Mouse (Mus musculus): ENCODE data around the gene Angptl8.
A peak's percentile ranks its signal among the peaks of the same experiment; 100 is the strongest.

Angptl8 gene

DNA sequence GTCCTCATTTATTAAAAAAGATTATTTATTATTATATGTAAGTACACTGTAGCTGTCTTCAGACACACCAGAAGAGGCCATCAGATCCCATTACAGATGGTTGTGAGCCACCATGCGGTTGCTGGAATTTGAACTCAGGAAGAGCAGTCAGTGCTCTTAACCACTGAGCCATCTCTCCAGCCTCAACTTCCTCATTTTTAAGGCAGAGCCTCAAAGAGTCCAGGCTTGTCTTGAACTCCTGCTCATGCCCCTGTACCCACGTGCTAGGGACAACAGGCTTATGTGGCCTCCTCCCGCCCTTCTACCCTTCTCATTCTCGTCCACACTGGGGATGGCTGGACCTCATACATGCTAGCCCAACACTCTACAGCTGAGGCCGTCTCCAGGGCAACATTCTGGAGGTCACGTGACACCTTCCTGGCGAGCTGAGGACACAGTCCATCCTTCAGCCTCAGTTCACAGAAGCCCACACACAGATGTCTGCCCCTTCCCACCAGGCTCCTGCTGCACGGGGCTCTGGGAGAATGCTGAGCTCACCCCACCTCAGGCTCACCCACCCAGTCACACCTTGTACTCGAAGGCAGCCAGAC lies 18.5 kb upstream of the Angptl8 start:
- peak; percentile 28 to 33 for DNase-seq

DNA sequence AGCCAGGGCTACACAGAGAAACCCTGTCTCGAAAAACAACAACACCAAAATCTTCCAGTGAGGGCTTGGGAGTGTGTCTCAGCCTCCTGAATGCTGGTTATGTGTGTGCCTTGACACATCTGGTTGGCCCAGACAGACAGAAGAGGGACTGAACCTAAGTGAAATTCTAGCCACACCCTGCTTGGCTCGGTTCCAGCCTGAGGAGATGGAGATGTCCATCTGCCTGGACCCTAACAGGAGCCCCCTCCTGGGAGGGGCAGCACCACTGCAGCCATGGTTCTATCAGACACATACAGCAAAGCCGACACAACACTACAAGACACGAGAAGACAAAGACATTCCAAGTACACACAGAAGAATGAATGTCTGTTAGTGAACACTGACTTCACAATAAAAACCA lies 17.2 kb upstream of the Angptl8 start:
- DNase-seq, result peak in 1 of 2 experiments; percentile 39

DNA sequence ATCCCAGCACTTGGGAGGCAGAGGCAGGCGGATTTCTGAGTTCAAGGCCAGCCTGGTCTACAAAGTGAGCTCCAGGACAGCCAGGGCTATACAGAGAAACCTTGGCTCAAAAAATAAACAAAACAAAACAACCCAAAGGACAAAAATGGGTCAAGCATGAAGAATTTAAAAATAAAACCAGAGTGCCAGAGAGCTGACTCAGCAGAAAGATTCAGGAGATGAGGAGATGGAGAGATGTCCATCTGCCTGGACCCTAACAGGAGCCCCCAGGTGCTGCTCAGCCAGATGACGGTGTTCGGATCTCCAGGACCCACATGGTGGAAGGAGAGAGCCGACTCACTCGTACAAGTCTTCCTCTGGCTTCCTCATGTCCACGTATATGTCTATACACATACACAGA lies 16.7 kb upstream of the Angptl8 start:
- no peak for DNase-seq

DNA sequence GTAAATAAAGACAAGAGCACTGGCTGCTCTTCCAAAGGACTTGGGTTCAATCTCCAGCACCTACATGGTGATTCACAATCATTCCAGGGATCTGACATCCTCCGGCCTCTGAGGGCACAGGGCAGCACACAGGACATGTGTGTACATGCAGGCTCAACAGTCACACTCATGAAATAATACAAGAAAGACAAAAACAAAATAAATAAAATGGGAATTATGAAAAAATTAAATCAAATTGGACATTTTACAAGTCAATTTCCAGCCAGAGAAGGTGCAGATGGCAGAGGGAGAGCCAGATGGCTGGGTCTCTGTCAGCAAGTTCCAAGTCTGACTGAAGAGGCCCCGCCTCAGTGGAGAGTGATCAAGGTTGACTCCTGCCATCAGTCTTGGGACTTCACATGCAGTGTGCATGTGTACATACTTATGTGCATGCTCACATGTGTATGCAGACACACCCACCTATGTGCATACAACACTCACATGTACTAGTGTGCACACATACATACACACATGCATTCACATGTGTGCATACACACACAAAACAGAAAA lies 16.1 kb upstream of the Angptl8 start:
- DNase-seq, result no peak

DNA sequence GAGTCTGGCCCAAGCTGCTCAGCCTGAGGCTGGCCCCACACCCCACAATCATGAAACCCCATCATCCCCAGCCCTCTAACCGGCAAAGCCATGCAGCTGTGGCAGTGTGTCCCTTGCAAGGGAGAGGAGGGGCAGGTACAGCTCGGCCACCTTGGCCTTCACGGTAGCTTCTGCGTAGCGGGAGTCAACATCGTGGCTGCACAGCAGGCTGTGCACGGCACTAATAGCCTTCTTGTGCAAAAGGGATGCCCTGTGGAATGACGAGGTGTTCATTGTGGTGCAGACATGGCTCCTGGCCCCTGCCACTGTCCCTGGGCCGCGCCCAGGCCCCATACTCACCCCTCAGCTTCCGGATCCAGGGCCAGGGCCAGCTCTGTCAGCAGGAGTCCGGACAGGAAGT lies 15.1 kb upstream of the Angptl8 start:
- DNase-seq, result no peak

DNA sequence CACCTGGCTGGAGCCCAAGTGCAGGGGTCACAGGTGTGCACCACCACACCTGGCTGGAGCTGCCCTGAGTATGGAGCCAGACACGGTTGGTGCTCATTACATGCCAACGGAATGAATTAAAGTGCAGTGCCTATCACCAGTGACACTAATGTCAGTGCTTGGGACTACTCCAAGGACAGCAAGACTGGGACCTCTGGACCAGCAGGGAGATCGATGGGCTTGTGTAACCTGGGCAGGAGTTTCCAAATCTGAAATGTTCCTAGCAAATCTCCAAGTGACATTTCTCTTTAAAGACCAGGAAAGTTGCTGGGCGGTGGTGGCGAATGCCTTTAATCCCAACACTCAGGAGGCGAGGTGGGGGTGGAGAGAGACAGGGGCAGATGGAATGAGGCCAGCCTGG lies 12.6 kb upstream of the Angptl8 start:
- no peak for DNase-seq

DNA sequence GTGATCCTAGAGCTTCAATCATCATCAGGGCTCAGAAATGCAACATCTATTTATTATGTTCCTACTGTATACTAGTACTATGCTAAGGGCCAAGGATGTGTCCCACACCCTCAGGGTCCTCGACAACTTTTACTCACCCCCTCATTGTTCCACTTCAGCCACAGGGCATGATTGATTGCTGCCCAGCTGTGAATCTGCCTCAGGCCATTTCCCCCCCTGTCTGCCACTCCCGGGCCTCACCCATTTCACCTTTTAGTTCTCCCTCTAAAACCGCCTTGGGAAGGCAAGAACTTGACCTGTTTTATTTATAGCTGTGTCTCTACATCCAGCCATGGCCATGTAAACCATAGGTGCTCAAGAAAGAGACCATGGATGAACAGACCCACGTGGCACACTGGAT lies 11.4 kb upstream of the Angptl8 start:
- DNase-seq, result no peak

DNA sequence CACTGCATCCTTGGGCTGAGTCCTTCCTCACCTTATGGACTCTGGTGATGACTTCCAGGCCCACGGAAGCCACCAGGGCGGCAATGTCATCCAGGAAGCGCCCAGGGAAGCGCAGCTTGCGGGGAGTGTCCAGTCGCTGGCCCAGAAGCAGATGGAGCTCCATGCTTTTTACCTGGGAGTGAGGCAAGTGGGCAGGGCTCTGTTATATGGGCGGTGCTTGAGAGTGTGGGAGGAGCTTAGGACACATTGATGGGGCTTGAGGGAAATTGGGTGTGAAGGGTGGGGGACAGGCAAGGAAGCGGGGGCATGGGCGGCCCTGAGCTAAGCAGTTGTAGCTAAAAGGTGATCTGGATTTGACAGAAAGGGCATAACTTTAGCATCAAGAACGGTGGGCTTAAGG lies 10.9 kb upstream of the Angptl8 start:
- DNase-seq, result no peak

DNA sequence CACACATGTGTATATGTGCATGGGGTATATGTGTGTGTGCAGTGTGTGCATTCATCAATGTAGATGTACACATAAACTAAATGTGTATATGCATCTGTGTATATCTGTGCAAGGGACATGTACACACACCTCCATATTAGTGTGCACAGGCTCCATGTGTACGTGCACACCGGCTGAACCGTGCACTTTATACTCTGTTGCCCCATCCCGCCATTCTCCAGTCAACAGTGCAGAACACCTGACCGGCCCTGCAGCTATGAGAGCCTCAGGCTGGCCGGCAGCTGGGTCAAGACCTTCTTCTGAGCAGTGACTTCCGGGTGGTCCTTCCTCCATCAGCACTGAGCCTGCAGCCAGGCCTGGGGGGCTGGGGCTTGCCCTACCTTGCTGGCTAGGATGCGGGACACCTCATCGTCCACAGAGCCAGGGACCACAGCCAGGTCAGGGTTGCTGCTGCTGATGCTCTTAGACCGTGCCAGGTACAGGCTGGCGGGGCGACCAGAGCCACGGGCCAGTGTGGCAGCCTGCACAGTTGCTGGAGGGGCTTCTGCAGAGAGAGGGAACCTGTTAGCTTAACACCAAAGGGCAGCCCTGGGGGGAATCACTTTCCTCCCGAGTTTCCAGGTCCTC lies 5.4 kb upstream of the Angptl8 start:
- DNase-seq, result no peak

DNA sequence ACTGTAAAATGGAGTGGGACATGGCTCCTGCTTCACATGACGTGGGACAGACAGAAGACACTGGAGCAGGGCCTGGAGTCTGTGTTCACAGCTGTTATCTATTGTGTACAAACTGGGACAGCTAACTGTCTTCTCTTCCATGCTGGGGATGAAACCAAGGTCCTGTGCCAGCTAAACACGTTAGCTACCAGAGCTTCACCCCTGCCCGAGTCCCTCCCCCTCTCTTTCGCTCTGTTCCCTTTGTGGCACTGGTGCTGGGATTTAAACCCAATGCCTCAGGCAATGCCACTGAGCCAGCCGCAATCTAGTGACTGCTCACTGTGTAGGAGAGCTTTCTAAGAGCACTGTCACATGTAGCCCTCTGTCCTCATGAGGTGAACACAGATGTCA lies 4.9 kb upstream of the Angptl8 start:
- no peak for DNase-seq

DNA sequence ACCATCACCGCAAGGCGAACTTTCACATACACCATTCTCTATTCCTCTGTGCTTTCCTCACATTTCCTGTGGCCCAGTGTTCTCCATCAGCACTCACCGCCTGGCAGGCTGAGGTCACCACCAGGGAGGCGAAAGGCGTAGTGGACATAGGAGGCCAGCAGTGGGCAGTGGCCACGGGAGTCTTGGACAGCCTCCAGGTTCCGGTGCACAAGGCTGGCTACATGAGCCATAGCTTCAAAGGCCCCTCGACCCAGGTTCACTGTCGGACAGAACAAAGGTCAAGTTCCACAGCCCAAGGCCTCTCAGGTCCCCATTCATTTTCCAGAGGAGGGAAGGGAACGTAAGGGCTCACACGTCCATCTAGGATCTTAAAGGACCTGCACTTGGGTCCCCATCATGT lies 4.4 kb upstream of the Angptl8 start:
- DNase-seq, result peak; percentile 81 to 86

DNA sequence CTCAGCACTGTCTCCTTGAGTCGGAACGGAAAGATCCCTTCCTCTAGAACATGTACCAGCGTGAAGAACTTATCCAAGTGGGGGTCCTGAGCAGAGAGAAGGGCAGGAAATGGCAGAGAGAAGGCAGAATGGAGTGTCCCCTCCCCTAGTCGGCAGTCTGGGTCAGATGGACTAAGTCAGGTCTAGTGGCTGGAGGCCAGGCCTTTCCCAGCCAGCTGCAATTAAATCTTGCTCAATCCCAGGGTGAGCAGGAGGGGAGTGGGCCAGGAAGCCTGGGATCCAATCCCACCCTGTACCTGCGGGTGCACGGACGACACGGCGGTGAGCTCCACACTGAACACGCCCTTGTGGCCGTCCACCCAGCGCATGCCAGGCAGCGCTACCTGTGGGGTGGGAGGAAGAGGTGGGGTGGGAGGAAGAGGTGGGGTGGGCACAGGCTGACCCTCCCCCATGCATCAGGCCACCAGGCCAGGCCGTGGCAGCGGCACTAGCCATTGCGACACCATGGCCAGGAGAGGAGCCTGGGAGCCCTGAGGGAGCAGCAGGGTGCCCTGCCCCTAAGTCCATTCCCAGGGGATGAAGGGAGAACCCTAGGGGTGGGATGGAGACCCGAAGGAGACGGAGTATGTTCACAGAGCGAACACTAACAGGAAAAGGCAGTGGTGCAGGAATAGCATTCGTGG lies 3.6 kb upstream of the Angptl8 start:
- DNase-seq, result no peak

DNA sequence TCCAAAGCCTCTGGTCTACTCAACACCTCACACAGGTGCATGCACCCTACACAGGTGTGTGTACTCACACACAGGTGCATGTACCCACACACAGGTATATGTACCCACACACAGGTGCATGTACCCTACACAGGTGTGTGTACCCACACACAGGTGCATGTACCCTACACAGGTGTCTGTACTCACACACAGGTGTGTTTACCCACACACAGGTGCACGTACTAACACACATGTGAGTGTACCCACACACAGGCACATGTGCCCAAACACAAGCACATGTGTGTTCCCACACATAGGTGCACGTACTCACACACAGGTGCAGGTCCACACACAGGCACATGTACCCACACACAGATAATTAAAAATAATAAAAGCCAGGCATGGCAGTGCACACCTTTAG lies 2.4 kb downstream of the Angptl8 start:
- DNase-seq, result no peak

DNA sequence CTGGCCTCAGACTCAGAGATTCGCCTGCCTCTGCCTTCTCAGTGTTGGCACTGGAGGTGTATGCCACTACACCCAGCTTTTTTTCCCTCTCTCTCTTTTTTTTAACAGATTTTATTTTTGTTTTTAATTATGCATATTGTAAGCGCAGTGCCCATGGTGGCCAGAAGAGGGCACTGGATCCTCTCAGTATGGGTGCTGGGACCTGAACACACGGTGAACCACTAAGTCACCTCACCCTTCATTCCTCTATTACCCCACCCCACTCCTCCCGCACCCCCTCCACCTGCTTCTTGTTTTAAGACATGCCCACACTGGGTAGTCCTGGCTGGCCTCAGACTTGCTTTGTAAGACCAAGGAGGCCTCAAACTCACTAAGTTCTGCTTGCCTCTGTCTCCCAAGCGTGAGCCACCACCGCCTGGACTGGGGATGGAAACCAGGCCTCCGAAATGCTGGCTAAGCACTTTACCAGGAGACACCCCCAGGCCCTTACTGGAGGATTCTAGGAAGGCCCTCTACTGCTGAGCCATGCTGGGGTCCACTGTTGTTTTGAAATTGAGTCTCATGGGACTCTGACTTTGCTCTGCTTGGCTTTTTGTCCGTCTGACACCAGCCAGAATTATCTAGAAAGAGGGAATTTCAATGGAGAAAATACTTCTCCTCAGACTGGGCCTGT lies 4.9 kb downstream of the Angptl8 start:
- peak; percentile 51 to 81 for DNase-seq

DNA sequence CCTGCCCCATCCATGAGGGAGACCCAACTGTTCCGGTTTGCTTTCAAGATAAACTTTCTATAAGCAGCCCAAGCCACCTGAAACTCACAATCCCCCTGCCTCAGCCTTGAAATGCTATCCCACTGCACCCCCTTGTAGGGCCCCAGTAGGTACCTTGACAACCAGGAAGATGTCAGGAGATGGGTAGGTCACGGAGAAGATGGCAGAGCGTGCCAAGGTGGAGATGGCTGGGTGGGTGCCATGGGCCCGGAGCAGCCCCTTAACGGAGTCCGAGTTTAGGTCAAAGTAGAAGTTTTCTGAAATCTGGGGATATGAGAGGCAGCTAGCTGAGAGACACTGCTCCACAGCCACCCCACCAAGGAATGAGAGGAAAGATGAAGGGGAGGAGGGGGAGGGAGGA lies 6.0 kb downstream of the Angptl8 start:
- DNase-seq, result no peak

DNA sequence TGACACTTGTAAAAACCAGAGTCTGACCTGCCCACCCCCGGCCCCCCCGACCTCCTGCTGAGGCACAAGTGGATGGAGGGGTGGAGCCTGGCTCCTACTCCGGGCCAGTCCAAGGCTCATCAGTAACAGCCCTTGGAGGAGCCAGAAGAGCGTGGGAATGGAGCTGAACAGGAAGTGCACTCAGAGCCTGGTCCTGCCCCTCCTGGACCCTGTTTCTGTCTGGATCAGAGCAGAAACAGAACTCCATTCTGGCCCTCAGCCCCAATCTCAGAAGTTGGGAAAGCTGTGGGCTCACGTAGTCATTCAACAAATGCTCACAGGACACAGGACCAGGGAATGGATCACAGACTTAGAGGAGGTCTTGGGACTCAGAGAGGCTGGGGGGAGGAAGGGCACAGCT lies 7.1 kb downstream of the Angptl8 start:
- peak; percentile 54 to 67 for DNase-seq

DNA sequence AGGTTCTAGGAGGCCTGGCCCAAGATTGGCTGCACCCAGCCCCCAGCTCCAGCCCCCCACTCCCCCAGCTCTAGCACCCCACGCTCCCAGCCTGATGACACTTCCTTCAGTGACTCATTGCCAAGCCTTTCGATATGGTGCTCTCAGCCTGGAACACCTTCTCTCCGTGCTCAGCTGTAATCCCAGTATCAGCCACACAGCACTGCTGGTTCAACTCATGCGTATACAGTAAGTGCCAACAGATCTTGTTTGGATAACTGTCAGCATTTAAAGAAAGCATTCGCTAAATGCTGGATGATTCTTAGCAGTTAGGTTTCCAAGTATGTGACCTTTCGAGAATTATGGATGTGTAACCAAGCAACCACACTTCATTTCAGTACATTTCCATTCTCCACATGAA lies 7.8 kb downstream of the Angptl8 start:
- DNase-seq, result no peak

DNA sequence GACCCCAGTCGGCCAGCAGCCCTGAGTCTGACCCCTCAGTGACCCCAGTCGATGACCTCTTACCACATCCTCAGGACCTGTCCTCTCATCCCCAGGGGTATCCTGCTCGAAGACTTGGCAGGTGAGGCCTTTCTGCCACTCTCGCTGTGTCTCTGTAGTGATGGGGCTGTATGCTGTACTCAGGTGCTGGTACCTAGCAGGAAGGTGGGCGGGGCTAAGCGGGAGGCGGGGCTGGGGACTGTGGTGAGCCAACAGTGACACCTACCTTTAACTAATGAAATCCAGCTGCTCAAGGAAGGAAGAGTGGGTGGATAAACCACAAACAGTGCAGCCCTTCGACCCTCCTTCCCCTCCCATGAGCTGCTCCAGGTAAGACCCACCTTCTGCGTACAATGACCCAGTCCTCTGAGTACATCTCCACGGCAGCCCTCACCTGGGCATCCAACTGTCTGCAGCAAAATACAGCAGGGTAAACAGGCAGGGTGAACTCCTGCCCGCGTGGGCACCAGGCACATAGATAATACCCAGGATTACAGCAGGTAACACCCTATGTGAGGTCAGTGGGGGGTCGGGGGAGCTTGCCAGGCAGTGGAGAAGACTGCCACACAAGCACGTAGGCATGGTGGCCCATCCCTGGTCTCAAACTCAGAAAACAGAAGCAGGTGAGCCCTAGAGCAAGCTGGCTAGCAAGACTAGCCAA lies 10.2 kb downstream of the Angptl8 start:
- DNase-seq, result peak; percentile 41 to 81

DNA sequence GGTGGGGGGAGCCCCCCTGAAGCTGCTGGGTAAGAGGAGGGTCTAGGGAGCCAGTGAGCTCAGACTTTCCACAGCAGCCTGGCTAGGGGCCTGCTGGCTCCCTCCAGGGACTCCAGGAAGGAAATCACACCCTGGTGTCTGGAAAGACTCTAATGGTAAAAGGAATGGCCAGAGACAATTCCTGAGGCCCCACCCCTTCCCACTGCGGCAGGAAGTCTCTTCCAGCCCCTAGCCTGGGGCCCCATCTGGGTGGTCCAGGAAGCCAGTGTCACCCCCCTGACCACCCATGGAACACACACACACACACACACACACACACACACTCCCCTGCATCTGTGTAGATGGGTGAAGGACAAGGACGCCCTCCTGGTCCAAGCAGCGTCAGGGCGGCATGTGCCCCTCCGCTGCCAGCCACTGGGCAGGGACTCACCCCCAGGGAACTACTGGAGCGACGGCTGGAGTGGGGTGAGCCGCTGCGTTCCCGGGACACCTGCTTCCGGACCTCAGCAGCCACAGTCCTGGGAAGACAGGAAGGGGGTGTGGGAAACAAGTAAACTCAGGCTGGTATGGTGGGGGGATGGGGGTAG lies 11.5 kb downstream of the Angptl8 start:
- DNase-seq, result peak; percentile 78 to 86

DNA sequence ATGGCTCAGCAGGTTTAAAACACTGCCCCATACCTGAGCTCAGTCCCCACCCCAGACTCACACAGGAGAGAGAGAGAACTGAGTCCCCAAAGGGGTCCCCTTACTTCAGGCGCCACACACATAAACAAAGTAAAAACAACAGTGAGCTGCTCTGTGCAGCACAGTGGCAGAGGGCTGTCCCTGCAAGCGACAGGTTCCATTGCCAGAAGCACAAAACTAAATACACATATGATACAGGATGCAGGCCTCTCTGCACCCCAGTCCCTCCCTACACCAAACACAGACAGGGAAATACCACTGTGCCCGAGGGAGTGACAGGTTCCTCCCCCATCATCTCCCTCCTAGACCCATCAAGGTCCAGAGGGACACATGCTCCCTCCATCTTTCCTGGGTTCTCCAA lies 12.1 kb downstream of the Angptl8 start:
- no peak for DNase-seq

DNA sequence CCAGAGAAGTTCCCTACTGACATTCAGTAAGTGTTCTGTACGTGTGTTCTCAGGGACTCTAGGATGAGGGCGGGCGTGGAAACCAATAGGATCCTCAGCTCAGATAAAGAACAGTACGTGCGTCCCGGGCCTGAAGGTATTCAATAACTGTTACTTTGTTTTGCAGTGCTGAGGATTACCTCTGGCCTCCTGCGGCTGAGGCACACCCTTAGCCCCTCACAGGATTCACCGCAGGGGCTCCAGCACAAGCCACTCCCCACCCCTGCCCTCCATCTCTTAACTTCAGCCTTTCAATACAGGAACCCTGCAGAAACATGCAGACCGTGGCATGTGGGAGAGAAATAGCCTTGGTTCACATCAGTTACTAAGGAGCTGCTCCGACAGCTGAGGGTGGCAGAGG lies 12.6 kb downstream of the Angptl8 start:
- no peak for DNase-seq

Data from kidney, postnatal 36 days (tissue).